Mouse (Mus musculus): Measurements from ENCODE around the gene Atoh8.

GRCm38 (mm10) chr6:72158966-72159764, 76.2 kb downstream of the Atoh8 start:
- TF ChIP-seq CTCF (IDR thresholded peaks at IDR 0.05; ENCODE audit: borderline replicate concordance, extremely low read depth, insufficient read depth, insufficient read length) (no peak; the same call in 1 of the 2 replicates), POLR2A (IDR thresholded peaks at IDR 0.05; ENCODE audit: borderline replicate concordance, extremely low read depth, insufficient read depth, insufficient read length, poor library complexity, severe bottlenecking) (no peak)
